In the genomic region with DNA sequence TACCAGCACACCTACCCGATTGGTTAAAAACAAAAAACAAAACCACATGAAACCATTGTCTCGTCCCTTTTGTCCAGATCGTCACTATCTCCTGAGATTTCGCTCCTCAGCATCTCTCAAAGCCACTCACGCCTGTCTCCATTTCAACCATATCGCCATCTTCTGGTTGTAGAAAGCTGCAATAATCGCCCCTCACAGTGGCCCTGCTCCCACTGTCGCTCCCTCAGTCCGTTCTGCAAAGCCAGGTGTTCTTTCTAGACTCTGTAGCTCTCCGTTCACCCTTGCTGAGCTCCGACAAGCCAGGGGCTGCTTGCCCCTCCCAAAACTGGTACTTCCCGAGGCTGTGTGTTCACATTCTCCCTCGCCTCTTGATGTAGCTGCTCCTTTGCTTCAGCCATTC, we compare ENCODE assay signal across 9 mouse cellular contexts.
DNase-seq lines count a peak whose midpoint lies in the region; ATAC-seq and TF ChIP-seq lines count a peak whose summit lies in the region.
"Had no signal": no experiment of that assay in that cellular context is flagged by ENCODE, and none has a peak within 500 bp of the region (broad histone marks: within the 10 kb centered on the region; RNA-seq: fewer than 3 reads in every experiment).

No protein-coding gene starts in this region.

- H3K27ac ChIP-seq in hindbrain, embryonic 14.5 days, result no peak overlapping the region
- H3K27ac ChIP-seq in midbrain, embryonic 11.5 days (ENCODE audit: low read depth, low read length), result no peak overlapping the region
- H3K27ac ChIP-seq: macrophage had no signal

- 0 out of 2 replicates have a peak, but pooled peaks have one; percentile 24 for ATAC-seq in hindbrain, embryonic 14.5 days (ENCODE audit: low FRiP score)
- peak; percentile 58; the same call in 1 of the 2 replicates for ATAC-seq in midbrain, embryonic 11.5 days (ENCODE audit: low FRiP score)

- WGBS in lung, adult 2 months, result 27% methylated on average over 13 of the region's 13 CpGs
- WGBS in hindbrain, embryonic 14.5 days, result 28% methylated on average over 13 of the region's 13 CpGs
- WGBS in midbrain, embryonic 11.5 days, result 27% methylated on average over 13 of the region's 13 CpGs

- no peak for TF ChIP-seq POLR2A in lung, adult 2 months (IDR thresholded peaks at IDR 0.05; ENCODE audit: borderline replicate concordance, extremely low read depth, low read depth, low read length)

- TF ChIP-seq CTCF in lung, adult 2 months (IDR thresholded peaks at IDR 0.05; ENCODE audit: insufficient read depth, low read length), result 0 out of 2 replicates have a peak, but pooled peaks have one; percentile 15

- no peaks in the 10 kb centered on the region for H3K27me3 ChIP-seq in hindbrain, embryonic 14.5 days (ENCODE audit: control insufficient read depth, insufficient read depth, low read length)
- no peaks in the 10 kb centered on the region for H3K27me3 ChIP-seq in midbrain, embryonic 11.5 days (ENCODE audit: control insufficient read depth, insufficient read depth, low read length)

- DNase-seq in adrenal gland, adult (ENCODE audit: inconsistent age in 2 of 2, low spot score in 1 of 2), result peak; percentile 27 to 63
- no peak for DNase-seq in adrenal gland, adult 18-20 months (ENCODE audit: low spot score in 2 of 2)
- no peak for DNase-seq in lung, adult 2 months
- no peak for DNase-seq in lung, adult 18-20 months
- DNase-seq in hindbrain, embryonic 14.5 days (ENCODE audit: low spot score), result peak; percentile 42
- peak; percentile 87 for DNase-seq in midbrain, embryonic 11.5 days (ENCODE audit: low spot score, missing footprints)
- DNase-seq in thymus, postnatal 0 days (ENCODE audit: low spot score), result no peak
- no peak for DNase-seq in kidney, postnatal 14 days

- no peaks in the 10 kb centered on the region for H3K4me1 ChIP-seq in lung, adult 2 months (ENCODE audit: control insufficient read depth, insufficient read depth, low read length)
- H3K4me1 ChIP-seq in hindbrain, embryonic 14.5 days (replicated peaks; ENCODE audit: control insufficient read depth, insufficient read depth, low read length), result no peaks in the 10 kb centered on the region
- no peaks in the 10 kb centered on the region for H3K4me1 ChIP-seq in midbrain, embryonic 11.5 days (ENCODE audit: control insufficient read depth, insufficient read depth, low read length)

- H3K9me3 ChIP-seq in hindbrain, embryonic 14.5 days (ENCODE audit: control insufficient read depth, low read length), result no peaks in the 10 kb centered on the region
- no peaks in the 10 kb centered on the region for H3K9me3 ChIP-seq in midbrain, embryonic 11.5 days (ENCODE audit: control insufficient read depth, low read length)

- H3K36me3 ChIP-seq in hindbrain, embryonic 14.5 days (replicated peaks; ENCODE audit: control insufficient read depth, insufficient read depth), result no peaks in the 10 kb centered on the region
- no peaks in the 10 kb centered on the region for H3K36me3 ChIP-seq in midbrain, embryonic 11.5 days (ENCODE audit: control insufficient read depth, insufficient read depth, low read length)

- H3K4me3 ChIP-seq in lung, adult 2 months (replicated peaks; ENCODE audit: extremely low read depth, low read depth, low read length), result no peak overlapping the region
- H3K4me3 ChIP-seq in hindbrain, embryonic 14.5 days (replicated peaks; ENCODE audit: low read length), result no peak overlapping the region
- H3K4me3 ChIP-seq in midbrain, embryonic 11.5 days (ENCODE audit: low read depth, low read length), result no peak overlapping the region

- H3K9ac ChIP-seq in hindbrain, embryonic 14.5 days, result no peak overlapping the region
- no peak overlapping the region for H3K9ac ChIP-seq in midbrain, embryonic 11.5 days (ENCODE audit: low read length)

- H3K4me2 ChIP-seq in hindbrain, embryonic 14.5 days (replicated peaks), result peak overlapping the region; percentile 26; the same call in 1 of the 2 replicates
- H3K4me2 ChIP-seq in midbrain, embryonic 11.5 days, result peak overlapping the region; percentile 22; the same call in 1 of the 2 replicates

Comparison
In these comparisons a context has a peak if more than half of its experiments do, and no peak if none do; other contexts are left out.
1. DNase-seq: peak in adrenal gland, adult (2 of 2), hindbrain, embryonic 14.5 days (single experiment) and midbrain, embryonic 11.5 days (single experiment); none in adrenal gland, adult 18-20 months (0 of 2), lung, adult 2 months (single experiment), lung, adult 18-20 months (0 of 2), thymus, postnatal 0 days (single experiment) and kidney, postnatal 14 days (single experiment).